Mouse (Mus musculus) hindbrain, embryonic 13.5 days (tissue): ENCODE measurements at regions not wholly inside any gene's neighbourhood (a gene's known extent, or its start where the extent isn't known, plus 50 kb on each side); places are given as distances from the start of the nearest gene placed in this dataset.

Experiments used
- ATAC-seq: fragments of 200-750 bp; cut with Nextera tagmentation; 2 replicates; pipeline ENCODE4 v1.8.0; 2017; ENCODE audit warnings: moderate TSS enrichment; ENCODE audit not compliant: low FRiP score
- H3K27ac ChIP-seq: fragments of 300-500 bp; sonication (generic); 2 replicates; pipeline ENCODE4 v1.5.1; 2015; ENCODE audit warnings: inconsistent platforms, mild to moderate bottlenecking, moderate library complexity
- H3K27me3 ChIP-seq: fragments of 300-500 bp; sonication (generic); 2 replicates; pipeline ENCODE4 v1.6.1; 2015; ENCODE audit warnings: mild to moderate bottlenecking, inconsistent platforms
- H3K36me3 ChIP-seq: fragments of 300-500 bp; sonication (generic); 2 replicates; pipeline ENCODE4 v1.6.1; 2015; ENCODE audit warnings: mild to moderate bottlenecking, inconsistent platforms
- H3K4me1 ChIP-seq: fragments of 300-500 bp; sonication (generic); replicated peaks from 2 replicates; pipeline ENCODE4 v1.6.1; 2015; ENCODE audit warnings: inconsistent platforms
- H3K4me2 ChIP-seq: fragments of 300-500 bp; sonication (generic); 2 replicates; pipeline ENCODE4 v1.6.1; 2015; ENCODE audit warnings: inconsistent platforms, mild to moderate bottlenecking, moderate library complexity
- H3K4me3 ChIP-seq: fragments of 300-500 bp; sonication (generic); 2 replicates; pipeline ENCODE4 v1.5.1; 2015; ENCODE audit warnings: mild to moderate bottlenecking, inconsistent platforms
- H3K9ac ChIP-seq: fragments of 300-500 bp; sonication (generic); 2 replicates; pipeline ENCODE4 v1.6.1; 2015; ENCODE audit warnings: mild to moderate bottlenecking, inconsistent platforms
- H3K9me3 ChIP-seq: fragments of 300-500 bp; sonication (generic); 2 replicates; pipeline ENCODE4 v1.6.1; 2016; ENCODE audit warnings: inconsistent platforms
- WGBS: fragments of 180-500 bp; shearing (Covaris S2); methylation state at CpG from one replicate; pipeline ENCODE4 v1.1.7; 2015; 5-methylcytosine and 5-hydroxymethylcytosine counted together

GRCm38 (mm10) chr1:92727371-92727770, 78.7 kb upstream of the Otos start:
- Histone ChIP-seq H3K27ac (no peak overlapping the region), H3K27me3 (0 out of 2 replicates have a peak, but pooled peaks cover 6% of the 10 kb centered on the region), H3K4me1 (0 out of 2 replicates have a peak, but pooled peaks cover 5% of the 10 kb centered on the region), H3K9me3 (no peaks in the 10 kb centered on the region), H3K4me3 (no peak overlapping the region), H3K36me3 (no peaks in the 10 kb centered on the region), H3K9ac (no peak overlapping the region), H3K4me2 (no peak overlapping the region)
- 53% methylated on average over 6 of the region's 6 CpGs for WGBS
- ATAC-seq, result no peak

GRCm38 (mm10) chr1:92726341-92726740, 77.7 kb upstream of the Otos start:
- 0 out of 2 replicates have a peak, but pooled peaks cover 6% of the 10 kb centered on the region for H3K27me3 ChIP-seq
- H3K27ac ChIP-seq, result no peak overlapping the region
- ATAC-seq, result no peak
- no peaks in the 10 kb centered on the region for H3K36me3 ChIP-seq
- H3K4me1 ChIP-seq, result 0 out of 2 replicates have a peak, but pooled peaks cover 5% of the 10 kb centered on the region
- no peak overlapping the region for H3K4me2 ChIP-seq
- no peaks in the 10 kb centered on the region for H3K9me3 ChIP-seq
- H3K4me3 ChIP-seq, result no peak overlapping the region
- WGBS, result 88% methylated on average over 6 of the region's 6 CpGs
- H3K9ac ChIP-seq, result no peak overlapping the region

GRCm38 (mm10) chr1:92724135-92724534, 75.5 kb upstream of the Otos start:
- Histone ChIP-seq H3K27ac (no peak overlapping the region), H3K4me3 (no peak overlapping the region), H3K36me3 (no peaks in the 10 kb centered on the region), H3K4me2 (no peak overlapping the region), H3K9ac (no peak overlapping the region), H3K27me3 (0 out of 2 replicates have a peak, but pooled peaks cover 6% of the 10 kb centered on the region), H3K4me1 (no peaks in the 10 kb centered on the region), H3K9me3 (no peaks in the 10 kb centered on the region)
- WGBS, result 92% methylated on average over 3 of the region's 3 CpGs
- ATAC-seq, result no peak

- WGBS, result 67% methylated on average over 10 of the region's 10 CpGs
- Histone ChIP-seq H3K36me3 (no peaks in the 10 kb centered on the region), H3K27ac (no peak overlapping the region), H3K4me3 (no peak overlapping the region), H3K9me3 (no peaks in the 10 kb centered on the region), H3K27me3 (0 out of 2 replicates have a peak, but pooled peaks cover 7% of the 10 kb centered on the region), H3K4me1 (peaks cover 2% of the 10 kb centered on the region), H3K4me2 (no peak overlapping the region), H3K9ac (no peak overlapping the region)
- 0 out of 2 replicates have a peak, but pooled peaks have one; percentile 5 for ATAC-seq
Observed at GRCm38 (mm10) chr1:92720567-92720966, 71.9 kb upstream of the Otos start.

GRCm38 (mm10) chr1:92719864-92720263, 71.2 kb upstream of the Otos start:
- Histone ChIP-seq H3K4me3 (no peak overlapping the region), H3K4me1 (peaks cover 9% of the 10 kb centered on the region), H3K9me3 (no peaks in the 10 kb centered on the region), H3K27ac (no peak overlapping the region), H3K9ac (no peak overlapping the region), H3K27me3 (0 out of 2 replicates have a peak, but pooled peaks cover 6% of the 10 kb centered on the region), H3K4me2 (no peak overlapping the region), H3K36me3 (no peaks in the 10 kb centered on the region)
- WGBS, result 96% methylated on average over 6 of the region's 6 CpGs
- ATAC-seq, result no peak

GRCm38 (mm10) chr1:92718108-92718507, 69.5 kb upstream of the Otos start:
- no peaks in the 10 kb centered on the region for H3K36me3 ChIP-seq
- H3K9me3 ChIP-seq, result no peaks in the 10 kb centered on the region
- ATAC-seq, result no peak
- no peak overlapping the region for H3K4me2 ChIP-seq
- 82% methylated on average over 4 of the region's 4 CpGs for WGBS
- 0 out of 2 replicates have a peak, but pooled peaks cover 3% of the 10 kb centered on the region for H3K27me3 ChIP-seq
- H3K27ac ChIP-seq, result no peak overlapping the region
- H3K9ac ChIP-seq, result no peak overlapping the region
- H3K4me1 ChIP-seq, result peaks cover 19% of the 10 kb centered on the region
- H3K4me3 ChIP-seq, result no peak overlapping the region

GRCm38 (mm10) chr1:92714725-92715324, 66.2 kb upstream of the Otos start:
- Histone ChIP-seq H3K27me3 (0 out of 2 replicates have a peak, but pooled peaks cover 9% of the 10 kb centered on the region), H3K36me3 (no peaks in the 10 kb centered on the region), H3K9ac (no peak overlapping the region), H3K4me2 (no peak overlapping the region), H3K9me3 (no peaks in the 10 kb centered on the region), H3K4me3 (no peak overlapping the region), H3K4me1 (peaks cover 19% of the 10 kb centered on the region), H3K27ac (peak overlapping the region; percentile 21)
- WGBS, result 47% methylated on average over 9 of the region's 9 CpGs
- no peak; the same call in 1 of the 2 replicates for ATAC-seq

GRCm38 (mm10) chr1:92712366-92712765, 63.7 kb upstream of the Otos start:
- no peaks in the 10 kb centered on the region for H3K9me3 ChIP-seq
- no peak overlapping the region for H3K9ac ChIP-seq
- H3K36me3 ChIP-seq, result no peaks in the 10 kb centered on the region
- H3K27me3 ChIP-seq, result 0 out of 2 replicates have a peak, but pooled peaks cover 9% of the 10 kb centered on the region
- H3K4me2 ChIP-seq, result no peak overlapping the region
- no peak for ATAC-seq
- H3K27ac ChIP-seq, result no peak overlapping the region
- 88% methylated on average over 8 of the region's 8 CpGs for WGBS
- no peak overlapping the region for H3K4me3 ChIP-seq
- H3K4me1 ChIP-seq, result peaks cover 22% of the 10 kb centered on the region

- WGBS, result 70% methylated on average over 2 of the region's 2 CpGs
- ATAC-seq, result no peak
- H3K9ac ChIP-seq, result no peak overlapping the region
Observed at GRCm38 (mm10) chr1:92710321-92710839, 61.7 kb upstream of the Otos start.

GRCm38 (mm10) chr1:92709190-92709850, 60.7 kb upstream of the Otos start:
- WGBS, result 70% methylated on average over 14 of the region's 14 CpGs
- no peak overlapping the region for H3K27ac ChIP-seq
- H3K9ac ChIP-seq, result no peak overlapping the region
- H3K27me3 ChIP-seq, result 0 out of 2 replicates have a peak, but pooled peaks cover 6% of the 10 kb centered on the region
- no peak overlapping the region for H3K4me3 ChIP-seq
- peaks cover 8% of the 10 kb centered on the region for H3K4me1 ChIP-seq
- no peak for ATAC-seq
- H3K4me2 ChIP-seq, result no peak overlapping the region
- H3K9me3 ChIP-seq, result no peaks in the 10 kb centered on the region
- no peaks in the 10 kb centered on the region for H3K36me3 ChIP-seq

More at GRCm38 (mm10) chr1:92710321-92710839, 61.7 kb upstream of the Otos start:
- Histone ChIP-seq H3K4me3 (no peak overlapping the region), H3K4me2 (no peak overlapping the region), H3K36me3 (no peaks in the 10 kb centered on the region), H3K27me3 (0 out of 2 replicates have a peak, but pooled peaks cover 6% of the 10 kb centered on the region), H3K9me3 (no peaks in the 10 kb centered on the region), H3K4me1 (peaks cover 19% of the 10 kb centered on the region), H3K27ac (no peak overlapping the region)

- no peaks in the 10 kb centered on the region for H3K36me3 ChIP-seq
- 89% methylated on average over 19 of the region's 19 CpGs for WGBS
- H3K27ac ChIP-seq, result no peak overlapping the region
- H3K4me1 ChIP-seq, result peaks cover 3% of the 10 kb centered on the region
- no peaks in the 10 kb centered on the region for H3K9me3 ChIP-seq
- 0 out of 2 replicates have a peak, but pooled peaks cover 6% of the 10 kb centered on the region for H3K27me3 ChIP-seq
- no peak for ATAC-seq
- H3K4me3 ChIP-seq, result no peak overlapping the region
- H3K9ac ChIP-seq, result no peak overlapping the region
- no peak overlapping the region for H3K4me2 ChIP-seq
Observed at GRCm38 (mm10) chr1:92707917-92708897, 59.6 kb upstream of the Otos start.
